Mouse (Mus musculus) hindbrain, embryonic 12.5 days (tissue): Measurements from ENCODE around the gene Btbd9. TPM values are rescaled to one million over a fixed set of nuclear protein-coding genes. Genes with fewer than 3 reads are reported as not detected.

ENCODE experiments used
- ATAC-seq: fragments of 200-750 bp; cut with Nextera tagmentation; 2 replicates; pipeline ENCODE4 v1.8.0; 2017; ENCODE audit warnings: moderate TSS enrichment; ENCODE audit not compliant: low FRiP score
- H3K27ac ChIP-seq: fragments of 300-500 bp; sonication (generic); 2 replicates; pipeline ENCODE4 v1.5.1; 2016; ENCODE audit warnings: mild to moderate bottlenecking
- H3K27me3 ChIP-seq: fragments of 300-500 bp; sonication (generic); 2 replicates; pipeline ENCODE4 v1.6.1; 2016; ENCODE audit warnings: mild to moderate bottlenecking
- H3K36me3 ChIP-seq: fragments of 300-500 bp; sonication (generic); 2 replicates; pipeline ENCODE4 v1.6.1; 2016; ENCODE audit warnings: mild to moderate bottlenecking
- H3K4me1 ChIP-seq: fragments of 300-500 bp; sonication (generic); 2 replicates; pipeline ENCODE4 v1.6.1; 2016
- H3K4me2 ChIP-seq: fragments of 300-500 bp; sonication (generic); replicated peaks from 2 replicates; pipeline ENCODE4 v1.6.1; 2016; ENCODE audit warnings: mild to moderate bottlenecking
- H3K4me3 ChIP-seq: fragments of 300-500 bp; sonication (generic); 2 replicates; pipeline ENCODE4 v1.5.1; 2016; ENCODE audit warnings: mild to moderate bottlenecking
- H3K9ac ChIP-seq: fragments of 300-500 bp; sonication (generic); 2 replicates; pipeline ENCODE4 v1.6.1; 2016; ENCODE audit warnings: mild to moderate bottlenecking, moderate library complexity
- H3K9me3 ChIP-seq: fragments of 300-500 bp; sonication (generic); replicated peaks from 2 replicates; pipeline ENCODE4 v1.6.1; 2016; ENCODE audit warnings: mild to moderate bottlenecking
- WGBS: fragments of 180-500 bp; shearing (Covaris S2); methylation state at CpG from one replicate; pipeline ENCODE4 v1.1.7; 2016; 5-methylcytosine and 5-hydroxymethylcytosine counted together
- polyA plus RNA-seq: library from polyadenylated mRNA; unstranded; fragments of >200 nt; fragmentation: Nextera tagmentation; extraction: Ambion mirVana; gene quantifications from 2 replicates; pipeline ENCODE4 v1.2.1, GENCODE M21; 2016

The Btbd9 gene
- polyA plus RNA-seq, 1 experiment from 2014 or later = 106 TPM

GRCm38 (mm10) chr17:30354381-30354780 lies 221.9 kb downstream of the Btbd9 start:
- Histone ChIP-seq H3K27me3 (no peaks in the 10 kb centered on the region), H3K9me3 (no peaks in the 10 kb centered on the region), H3K4me1 (no peaks in the 10 kb centered on the region), H3K27ac (no peak overlapping the region), H3K4me2 (no peak overlapping the region), H3K4me3 (no peak overlapping the region), H3K36me3 (no peaks in the 10 kb centered on the region), H3K9ac (no peak overlapping the region)
- WGBS = 87% methylated on average over 5 of the region's 5 CpGs
- no peak for ATAC-seq

DNA sequence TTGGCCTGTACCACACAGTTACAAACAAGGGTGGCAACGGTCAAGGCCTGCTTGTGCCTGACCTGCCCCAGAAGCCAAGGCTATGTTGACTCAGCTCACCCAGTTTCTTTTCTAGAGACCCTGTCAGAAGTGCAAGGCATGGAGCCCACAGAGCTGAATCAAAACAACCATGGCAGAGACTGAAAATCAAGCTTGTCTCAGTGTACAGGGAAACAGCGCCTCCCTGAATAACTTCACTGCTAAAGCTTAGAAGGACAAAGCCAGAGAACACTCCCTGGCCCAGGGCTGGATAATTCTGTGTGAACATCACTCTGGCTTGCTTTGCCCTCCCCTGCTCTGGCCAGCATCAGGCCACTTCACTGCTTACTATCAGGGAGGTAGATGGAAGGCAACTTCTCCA lies 228.3 kb downstream of the Btbd9 start:
- no peak overlapping the region for H3K4me2 ChIP-seq
- 66% methylated on average over 2 of the region's 2 CpGs for WGBS

GRCm38 (mm10) chr17:30347101-30347613 lies 229.1 kb downstream of the Btbd9 start:
- peak overlapping the region; percentile 82 for H3K27ac ChIP-seq
- no peaks in the 10 kb centered on the region for H3K27me3 ChIP-seq
- no peaks in the 10 kb centered on the region for H3K9me3 ChIP-seq
- 19% methylated on average over 10 of the region's 10 CpGs for WGBS
- peak overlapping the region; percentile 32 for H3K4me2 ChIP-seq
- peak; percentile 61 for ATAC-seq
- H3K36me3 ChIP-seq = no peaks in the 10 kb centered on the region
- H3K4me1 ChIP-seq = peaks cover 29% of the 10 kb centered on the region
- peak overlapping the region; percentile 38; the same call in 1 of the 2 replicates for H3K9ac ChIP-seq
- no peak overlapping the region for H3K4me3 ChIP-seq

More for the DNA sequence above, 228.3 kb downstream of the Btbd9 start:
- peaks cover 29% of the 10 kb centered on the region for H3K4me1 ChIP-seq
- 0 out of 2 replicates have a peak, but pooled peaks have one; percentile 32 for ATAC-seq
- no peaks in the 10 kb centered on the region for H3K9me3 ChIP-seq
- H3K27me3 ChIP-seq = no peaks in the 10 kb centered on the region
- no peak overlapping the region for H3K9ac ChIP-seq
- H3K27ac ChIP-seq = peak overlapping the region; percentile 82
- H3K4me3 ChIP-seq = no peak overlapping the region
- H3K36me3 ChIP-seq = no peaks in the 10 kb centered on the region

GRCm38 (mm10) chr17:30345008-30345407 lies 231.3 kb downstream of the Btbd9 start:
- no peak for ATAC-seq
- WGBS = 85% methylated on average over 3 of the region's 3 CpGs

GRCm38 (mm10) chr17:30343701-30344473 lies 232.4 kb downstream of the Btbd9 start:
- Histone ChIP-seq H3K4me2 (no peak overlapping the region), H3K36me3 (no peaks in the 10 kb centered on the region), H3K4me3 (no peak overlapping the region), H3K27ac (no peak overlapping the region), H3K27me3 (no peaks in the 10 kb centered on the region), H3K9me3 (no peaks in the 10 kb centered on the region), H3K4me1 (peaks cover 33% of the 10 kb centered on the region), H3K9ac (no peak overlapping the region)
- no peak for ATAC-seq
- WGBS = 82% methylated on average over 9 of the region's 9 CpGs

More at GRCm38 (mm10) chr17:30345008-30345407, 231.3 kb downstream of the Btbd9 start:
- no peaks in the 10 kb centered on the region for H3K27me3 ChIP-seq
- no peaks in the 10 kb centered on the region for H3K9me3 ChIP-seq
- H3K4me2 ChIP-seq = no peak overlapping the region
- H3K4me1 ChIP-seq = peaks cover 36% of the 10 kb centered on the region
- no peaks in the 10 kb centered on the region for H3K36me3 ChIP-seq
- no peak overlapping the region for H3K4me3 ChIP-seq
- H3K9ac ChIP-seq = no peak overlapping the region
- no peak overlapping the region for H3K27ac ChIP-seq

- Histone ChIP-seq H3K27me3 (no peaks in the 10 kb centered on the region), H3K9me3 (no peaks in the 10 kb centered on the region), H3K4me1 (peaks cover 24% of the 10 kb centered on the region), H3K4me3 (no peak overlapping the region), H3K4me2 (no peak overlapping the region), H3K27ac (no peak overlapping the region), H3K36me3 (no peaks in the 10 kb centered on the region), H3K9ac (no peak overlapping the region)
- 81% methylated on average over 6 of the region's 6 CpGs for WGBS
- ATAC-seq = no peak
Measured at GRCm38 (mm10) chr17:30341556-30341955, 234.7 kb downstream of the Btbd9 start.

DNA sequence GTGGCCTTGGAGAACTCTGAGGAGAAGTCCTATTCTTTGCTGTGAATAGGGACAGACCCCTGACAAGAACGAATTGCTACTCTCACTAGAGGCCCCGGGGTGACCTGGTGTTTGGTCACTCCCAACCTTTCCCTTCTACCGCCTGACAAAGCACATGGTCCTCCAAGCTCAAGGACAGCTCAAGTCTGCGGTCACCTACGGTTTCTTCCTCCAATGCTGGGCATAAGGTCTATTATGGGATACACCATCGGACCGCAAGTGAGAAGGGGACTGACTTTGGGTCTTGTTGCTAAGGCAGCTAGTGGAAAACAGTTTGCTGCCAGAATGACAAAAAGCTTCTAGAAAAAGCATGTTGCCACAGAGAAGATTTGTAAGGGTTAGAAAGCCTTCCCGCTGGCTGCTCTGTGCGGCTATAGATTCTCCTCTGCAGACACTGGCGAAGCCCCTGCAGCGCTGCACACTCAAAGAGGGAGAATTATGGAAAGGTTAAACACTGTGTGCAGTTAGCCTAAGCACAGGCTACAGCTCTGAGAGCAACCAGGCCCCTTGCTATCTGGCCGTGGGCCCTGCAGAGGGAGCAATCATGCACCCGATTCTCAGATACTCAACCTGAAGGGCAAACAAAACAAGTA lies 235.7 kb downstream of the Btbd9 start:
- no peaks in the 10 kb centered on the region for H3K27me3 ChIP-seq
- no peak overlapping the region for H3K4me3 ChIP-seq
- no peaks in the 10 kb centered on the region for H3K36me3 ChIP-seq
- H3K4me1 ChIP-seq = peaks cover 25% of the 10 kb centered on the region
- ATAC-seq = no peak
- WGBS = 77% methylated on average over 13 of the region's 13 CpGs
- H3K9ac ChIP-seq = no peak overlapping the region
- peak overlapping the region; percentile 23; the same call in 1 of the 2 replicates for H3K27ac ChIP-seq
- H3K9me3 ChIP-seq = no peaks in the 10 kb centered on the region
- no peak overlapping the region for H3K4me2 ChIP-seq

- Histone ChIP-seq H3K4me3 (no peak overlapping the region), H3K27me3 (no peaks in the 10 kb centered on the region), H3K4me1 (peaks cover 34% of the 10 kb centered on the region), H3K27ac (no peak overlapping the region), H3K9ac (no peak overlapping the region), H3K36me3 (no peaks in the 10 kb centered on the region), H3K9me3 (no peaks in the 10 kb centered on the region), H3K4me2 (no peak overlapping the region)
- 88% methylated on average over 5 of the region's 5 CpGs for WGBS
- no peak for ATAC-seq
Measured at GRCm38 (mm10) chr17:30339317-30339716, 237.0 kb downstream of the Btbd9 start.

DNA sequence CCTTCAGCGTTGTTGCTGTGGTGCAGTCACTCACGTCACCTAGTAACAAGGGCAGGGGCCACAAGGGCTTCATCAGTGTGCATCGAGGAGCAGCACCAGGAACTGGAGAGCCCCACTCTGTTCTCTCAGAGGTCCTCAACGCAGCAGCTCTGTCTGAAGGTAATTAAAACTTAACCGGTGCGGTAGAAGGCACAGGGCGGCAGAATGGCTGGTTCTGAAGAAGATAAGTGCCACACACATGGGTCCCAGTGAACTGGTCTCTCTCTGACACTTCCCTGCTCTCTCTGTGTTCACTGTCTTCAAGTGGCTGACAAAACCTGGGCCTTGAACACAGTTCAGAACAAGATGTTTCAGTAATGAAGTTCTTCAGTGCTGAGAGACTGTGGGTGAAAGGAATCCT lies 239.5 kb downstream of the Btbd9 start:
- Histone ChIP-seq H3K4me2 (no peak overlapping the region), H3K4me3 (no peak overlapping the region), H3K4me1 (peaks cover 37% of the 10 kb centered on the region), H3K36me3 (no peaks in the 10 kb centered on the region), H3K9me3 (no peaks in the 10 kb centered on the region), H3K9ac (no peak overlapping the region), H3K27me3 (no peaks in the 10 kb centered on the region), H3K27ac (no peak overlapping the region)
- WGBS = 47% methylated on average over 7 of the region's 7 CpGs
- ATAC-seq = no peak

GRCm38 (mm10) chr17:30336280-30336679 lies 240.0 kb downstream of the Btbd9 start:
- WGBS = 54% methylated on average over 5 of the region's 5 CpGs
- Histone ChIP-seq H3K9ac (no peak overlapping the region), H3K27me3 (no peaks in the 10 kb centered on the region), H3K27ac (no peak overlapping the region), H3K9me3 (no peaks in the 10 kb centered on the region), H3K4me3 (no peak overlapping the region), H3K36me3 (no peaks in the 10 kb centered on the region), H3K4me1 (peaks cover 37% of the 10 kb centered on the region), H3K4me2 (no peak overlapping the region)
- no peak for ATAC-seq

- no peaks in the 10 kb centered on the region for H3K36me3 ChIP-seq
- H3K27ac ChIP-seq = no peak overlapping the region
- no peak overlapping the region for H3K4me2 ChIP-seq
- H3K9me3 ChIP-seq = no peaks in the 10 kb centered on the region
- no peak overlapping the region for H3K4me3 ChIP-seq
- H3K4me1 ChIP-seq = peaks cover 33% of the 10 kb centered on the region
- WGBS = 54% methylated on average over 8 of the region's 8 CpGs
- no peaks in the 10 kb centered on the region for H3K27me3 ChIP-seq
- no peak overlapping the region for H3K9ac ChIP-seq
- ATAC-seq = no peak
Measured at GRCm38 (mm10) chr17:30335746-30336145, 240.5 kb downstream of the Btbd9 start.

GRCm38 (mm10) chr17:30334257-30334656 lies 242.0 kb downstream of the Btbd9 start:
- WGBS = 73% methylated on average over 6 of the region's 6 CpGs
- Histone ChIP-seq H3K27ac (no peak overlapping the region), H3K4me3 (no peak overlapping the region), H3K9me3 (no peaks in the 10 kb centered on the region), H3K4me2 (no peak overlapping the region), H3K36me3 (no peaks in the 10 kb centered on the region), H3K9ac (no peak overlapping the region), H3K27me3 (no peaks in the 10 kb centered on the region), H3K4me1 (peaks cover 30% of the 10 kb centered on the region)
- ATAC-seq = no peak
